Mouse (Mus musculus): ENCODE measurements around the gene A4gnt. TPM values are rescaled to one million over a fixed set of nuclear protein-coding genes. Genes with fewer than 3 reads are reported as not detected.

Gene A4gnt
- polyA plus RNA-seq, 1 experiment from 2014 or later = not detected

- Histone ChIP-seq H3K27me3 (no peaks in the 10 kb centered on the region), H3K4me2 (no peak overlapping the region), H3K36me3 (peaks cover 62% of the 10 kb centered on the region), H3K9ac (no peak overlapping the region), H3K4me1 (peaks cover 3% of the 10 kb centered on the region), H3K27ac (no peak overlapping the region), H3K9me3 (no peaks in the 10 kb centered on the region), H3K4me3 (no peak overlapping the region)
- no peak for ATAC-seq (ENCODE audit: borderline replicate concordance, extremely low read depth, low FRiP score, low TSS enrichment)
- 94% methylated on average over 17 of the region's 17 CpGs for WGBS
Observed at GRCm38 (mm10) chr9:99637227-99637626, 24.9 kb downstream of the A4gnt start.

- no peaks in the 10 kb centered on the region for H3K4me1 ChIP-seq
- H3K9ac ChIP-seq = no peak overlapping the region
- H3K27ac ChIP-seq = no peak overlapping the region
- ATAC-seq (ENCODE audit: borderline replicate concordance, extremely low read depth, low FRiP score, low TSS enrichment) = no peak
- peaks cover 66% of the 10 kb centered on the region for H3K36me3 ChIP-seq
- no peaks in the 10 kb centered on the region for H3K9me3 ChIP-seq
- 95% methylated on average over 13 of the region's 13 CpGs for WGBS
- H3K4me2 ChIP-seq = no peak overlapping the region
- H3K4me3 ChIP-seq = no peak overlapping the region
- H3K27me3 ChIP-seq = no peaks in the 10 kb centered on the region
Observed at GRCm38 (mm10) chr9:99637736-99638135, 25.4 kb downstream of the A4gnt start.

- Histone ChIP-seq H3K9ac (no peak overlapping the region), H3K9me3 (no peaks in the 10 kb centered on the region), H3K4me3 (no peak overlapping the region), H3K36me3 (peaks cover 74% of the 10 kb centered on the region), H3K27me3 (no peaks in the 10 kb centered on the region), H3K4me2 (no peak overlapping the region), H3K4me1 (no peaks in the 10 kb centered on the region), H3K27ac (no peak overlapping the region)
- no peak for ATAC-seq (ENCODE audit: borderline replicate concordance, extremely low read depth, low FRiP score, low TSS enrichment)
- WGBS = 78% methylated on average over 5 of the region's 5 CpGs
Observed at GRCm38 (mm10) chr9:99639957-99640356, 27.7 kb downstream of the A4gnt start.

GRCm38 (mm10) chr9:99645416-99645815, 33.1 kb downstream of the A4gnt start:
- WGBS = 53% methylated on average over 6 of the region's 6 CpGs
- Histone ChIP-seq H3K4me2 (no peak overlapping the region), H3K4me3 (no peak overlapping the region), H3K4me1 (no peaks in the 10 kb centered on the region), H3K36me3 (peaks cover 74% of the 10 kb centered on the region), H3K27ac (no peak overlapping the region), H3K9me3 (no peaks in the 10 kb centered on the region), H3K27me3 (no peaks in the 10 kb centered on the region), H3K9ac (no peak overlapping the region)
- ATAC-seq (ENCODE audit: borderline replicate concordance, extremely low read depth, low FRiP score, low TSS enrichment) = no peak

- Histone ChIP-seq H3K9me3 (no peaks in the 10 kb centered on the region), H3K4me3 (no peak overlapping the region), H3K4me2 (no peak overlapping the region), H3K4me1 (no peaks in the 10 kb centered on the region), H3K27me3 (no peaks in the 10 kb centered on the region), H3K27ac (no peak overlapping the region), H3K9ac (no peak overlapping the region), H3K36me3 (peaks cover 79% of the 10 kb centered on the region)
- 77% methylated on average over 6 of the region's 6 CpGs for WGBS
- ATAC-seq (ENCODE audit: borderline replicate concordance, extremely low read depth, low FRiP score, low TSS enrichment) = peak; percentile 11; the same call in 1 of the 2 replicates
Observed at GRCm38 (mm10) chr9:99646102-99646501, 33.8 kb downstream of the A4gnt start.

- Histone ChIP-seq H3K4me1 (no peaks in the 10 kb centered on the region; the same call in 1 of the 2 replicates), H3K36me3 (peaks cover 64% of the 10 kb centered on the region), H3K9ac (no peak overlapping the region), H3K27me3 (no peaks in the 10 kb centered on the region), H3K4me3 (no peak overlapping the region), H3K4me2 (no peak overlapping the region), H3K9me3 (no peaks in the 10 kb centered on the region), H3K27ac (no peak overlapping the region)
- no peak for ATAC-seq (ENCODE audit: borderline replicate concordance, extremely low read depth, low FRiP score, low TSS enrichment)
- WGBS = 79% methylated on average over 10 of the region's 10 CpGs
Observed at GRCm38 (mm10) chr9:99660756-99661155, 48.5 kb downstream of the A4gnt start.

GRCm38 (mm10) chr9:99661606-99662166, 49.4 kb downstream of the A4gnt start:
- Histone ChIP-seq H3K9me3 (no peaks in the 10 kb centered on the region), H3K4me3 (no peak overlapping the region), H3K4me2 (no peak overlapping the region), H3K4me1 (no peaks in the 10 kb centered on the region; the same call in 1 of the 2 replicates), H3K9ac (no peak overlapping the region), H3K36me3 (peaks cover 64% of the 10 kb centered on the region), H3K27ac (no peak overlapping the region), H3K27me3 (no peaks in the 10 kb centered on the region)
- ATAC-seq (ENCODE audit: borderline replicate concordance, extremely low read depth, low FRiP score, low TSS enrichment) = no peak
- WGBS = 60% methylated on average over 16 of the region's 16 CpGs

- H3K4me2 ChIP-seq = no peak overlapping the region
- H3K4me3 ChIP-seq = no peak overlapping the region
- H3K27me3 ChIP-seq = no peaks in the 10 kb centered on the region
- no peak overlapping the region for H3K9ac ChIP-seq
- H3K36me3 ChIP-seq = peaks cover 64% of the 10 kb centered on the region
- no peaks in the 10 kb centered on the region; the same call in 1 of the 2 replicates for H3K4me1 ChIP-seq
- H3K9me3 ChIP-seq = no peaks in the 10 kb centered on the region
- no peak for ATAC-seq (ENCODE audit: borderline replicate concordance, extremely low read depth, low FRiP score, low TSS enrichment)
- no peak overlapping the region for H3K27ac ChIP-seq
- 21% methylated on average over 7 of the region's 7 CpGs for WGBS
Observed at GRCm38 (mm10) chr9:99662406-99662805, 50.1 kb downstream of the A4gnt start.

- Histone ChIP-seq H3K4me3 (no peak overlapping the region), H3K4me2 (no peak overlapping the region), H3K27me3 (no peaks in the 10 kb centered on the region), H3K4me1 (no peaks in the 10 kb centered on the region; the same call in 1 of the 2 replicates), H3K9me3 (no peaks in the 10 kb centered on the region), H3K27ac (no peak overlapping the region), H3K9ac (no peak overlapping the region), H3K36me3 (peaks cover 68% of the 10 kb centered on the region)
- 93% methylated on average over 10 of the region's 10 CpGs for WGBS
- ATAC-seq (ENCODE audit: borderline replicate concordance, extremely low read depth, low FRiP score, low TSS enrichment) = no peak
Observed at GRCm38 (mm10) chr9:99662887-99663286, 50.6 kb downstream of the A4gnt start.

- ATAC-seq (ENCODE audit: borderline replicate concordance, extremely low read depth, low FRiP score, low TSS enrichment) = no peak
- H3K4me3 ChIP-seq = no peak overlapping the region
- no peaks in the 10 kb centered on the region for H3K4me1 ChIP-seq
- H3K27me3 ChIP-seq = no peaks in the 10 kb centered on the region
- peaks cover 75% of the 10 kb centered on the region for H3K36me3 ChIP-seq
- H3K9ac ChIP-seq = no peak overlapping the region
- H3K27ac ChIP-seq = no peak overlapping the region
- 69% methylated on average over 8 of the region's 8 CpGs for WGBS
- H3K9me3 ChIP-seq = no peaks in the 10 kb centered on the region
- H3K4me2 ChIP-seq = no peak overlapping the region
Observed at GRCm38 (mm10) chr9:99667596-99667995, 55.3 kb downstream of the A4gnt start.

GRCm38 (mm10) chr9:99671603-99672002, 59.3 kb downstream of the A4gnt start:
- Histone ChIP-seq H3K36me3 (peaks cover 40% of the 10 kb centered on the region), H3K4me3 (no peak overlapping the region), H3K27me3 (no peaks in the 10 kb centered on the region), H3K4me2 (no peak overlapping the region), H3K9me3 (no peaks in the 10 kb centered on the region), H3K27ac (no peak overlapping the region), H3K9ac (no peak overlapping the region), H3K4me1 (no peaks in the 10 kb centered on the region)
- 38% methylated on average over 2 of the region's 2 CpGs for WGBS
- ATAC-seq (ENCODE audit: borderline replicate concordance, extremely low read depth, low FRiP score, low TSS enrichment) = no peak

Data from lung, embryonic 15.5 days (tissue).